Mouse (Mus musculus) brain, embryonic 14.5 days (tissue): Measurements from ENCODE around the gene 2310002L09Rik. TPM values are rescaled to one million over a fixed set of nuclear protein-coding genes. Genes with fewer than 3 reads are reported as not detected.
A peak's percentile ranks its signal among the peaks of the same experiment; 100 is the strongest.
"Not testable (repeated sequence)": the region's sequence is repeated elsewhere in the genome, so short reads cannot be mapped to it uniquely, and the experiment has no call there.

Source experiments
- DNase-seq: peaks from one replicate; pipeline ENCODE4 v3.0.0-alpha.2; 2011; ENCODE audit warnings: low read depth
- CTCF ChIP-seq: fragments of 200-500 bp; IDR thresholded peaks from 2 replicates; pipeline ENCODE4 v1.5.1; 2012; ENCODE audit warnings: inconsistent platforms, mild to moderate bottlenecking, moderate library complexity, borderline replicate concordance; ENCODE audit not compliant: insufficient read depth, insufficient read length; ENCODE audit errors: extremely low read depth
- POLR2A ChIP-seq: fragments of 200-500 bp; IDR thresholded peaks from 2 replicates; pipeline ENCODE4 v1.6.1; 2012; ENCODE audit warnings: mild to moderate bottlenecking, inconsistent platforms, borderline replicate concordance; ENCODE audit not compliant: poor library complexity, insufficient read depth, insufficient read length, severe bottlenecking; ENCODE audit errors: extremely low read depth
- polyA plus RNA-seq: library from polyadenylated mRNA; depleted of rRNA; stranded (reverse); fragments of >200 nt; gene quantifications from 2 replicates; pipeline ENCODE4 v1.2.3, GENCODE M21; 2012; rRNA removed

The 2310002L09Rik gene
- not detected in 2 replicates for polyA plus RNA-seq

DNA sequence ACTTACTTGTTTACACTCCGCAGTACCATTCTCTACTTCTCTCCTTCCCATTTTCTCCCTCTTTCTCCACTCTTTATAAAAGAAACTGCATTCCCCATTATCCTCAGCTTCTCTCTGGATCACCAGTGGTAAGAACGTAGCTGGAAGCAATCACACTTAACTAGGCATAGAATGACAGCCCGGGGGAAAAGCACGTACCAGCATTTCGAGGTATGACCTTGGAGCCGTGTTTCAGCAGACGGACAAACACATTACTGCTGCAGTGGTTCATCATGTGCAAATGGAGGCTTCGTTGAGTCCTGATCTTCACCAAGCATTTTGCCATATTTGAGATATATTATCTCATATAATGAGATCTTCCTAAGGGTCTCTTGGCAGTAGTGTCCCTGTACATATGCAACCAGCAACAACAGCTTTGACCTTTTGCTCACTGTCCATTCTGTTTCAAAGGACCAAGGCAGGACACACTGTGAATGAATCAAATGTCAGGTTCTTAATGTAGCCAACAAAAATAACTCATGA lies at the start of gene 2310002L09Rik:
TSS of gene 2310002L09Rik (minus strand) at position 472 of the 522 bp plus-strand sequence.
- DNase-seq = no peak
- TF ChIP-seq POLR2A (no peak), CTCF (no peak)

DNA sequence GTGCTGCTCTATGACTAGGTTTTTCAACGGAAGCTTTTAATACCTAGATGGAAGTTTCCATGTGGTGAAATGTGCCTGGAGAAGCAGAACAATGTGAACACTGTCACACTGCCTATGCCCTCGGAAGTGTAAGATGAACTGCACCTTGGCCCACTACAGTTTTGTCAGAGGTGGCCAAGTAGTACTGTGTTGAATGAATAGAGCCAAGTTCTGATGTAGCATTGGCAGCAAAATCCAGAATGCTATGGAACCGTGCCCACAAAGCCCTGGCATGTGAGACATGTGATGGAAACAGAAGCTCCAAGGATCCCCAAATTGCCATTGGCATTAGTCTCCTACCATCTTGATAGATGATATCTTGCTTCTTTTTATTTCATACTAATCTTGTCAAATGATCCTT lies 29.8 kb upstream of the 2310002L09Rik start:
- TF ChIP-seq CTCF (no peak), POLR2A (no peak)
- peak; percentile 31 for DNase-seq

DNA sequence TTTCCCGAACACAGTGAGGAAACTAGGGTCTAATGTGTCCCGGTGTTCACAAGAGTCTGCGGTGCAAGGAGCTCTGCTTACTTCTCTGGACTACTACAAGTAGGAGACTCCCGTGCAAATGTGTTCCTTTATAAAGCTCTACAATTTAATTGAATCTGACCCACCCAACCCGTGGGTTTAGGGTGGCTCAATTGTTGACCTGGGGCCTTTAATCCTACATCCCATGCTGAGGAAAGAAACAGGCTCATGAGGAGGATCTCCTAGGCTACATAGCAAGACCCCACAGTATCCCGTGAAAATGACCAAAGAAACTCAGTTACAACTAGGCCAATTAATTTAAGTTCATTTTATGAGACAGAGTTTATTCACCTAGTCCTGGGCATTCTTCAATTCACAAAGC lies 30.0 kb downstream of the 2310002L09Rik start, which contains the start of gene Gm11756:
TSS of gene Gm11756 (minus strand) at position 101 of the 400 bp plus-strand sequence.
- not testable (repeated sequence) for DNase-seq

- DNase-seq = not testable (repeated sequence)
Measured at GRCm38 (mm10) chr4:73905853-73906252, 44.8 kb downstream of the 2310002L09Rik start, which contains the start of gene Gm13871. TSS of gene Gm13871 (minus strand) at chr4:73905953.

- DNase-seq = not testable (repeated sequence)
Measured at GRCm38 (mm10) chr4:73891012-73891411, 59.6 kb downstream of the 2310002L09Rik start, which contains the start of gene Gm11757. TSS of gene Gm11757 (minus strand) at chr4:73891112.

Other genes starting within 250 kb of the 2310002L09Rik start
- 0.15 and 0.23 TPM in 2 replicates for gene Rasef, start 159.9 kb downstream of the 2310002L09Rik start, polyA plus RNA-seq
- gene Gm11758, start 74.6 kb downstream of the 2310002L09Rik start, polyA plus RNA-seq = not detected in 2 replicates
- not detected in 2 replicates for gene Gm11757, start 59.7 kb downstream of the 2310002L09Rik start, polyA plus RNA-seq
- gene Gm13871, start 44.9 kb downstream of the 2310002L09Rik start, polyA plus RNA-seq = not detected in 2 replicates
- not detected in 2 replicates for gene Gm11756, start 30.1 kb downstream of the 2310002L09Rik start, polyA plus RNA-seq
- gene Frmd3, start 62.6 kb upstream of the 2310002L09Rik start, polyA plus RNA-seq = 7.6 and 13.3 TPM in 2 replicates